Mouse (Mus musculus) embryonic fibroblast, embryonic 13.5 days (primary cell): Measurements from ENCODE around the gene Hoxb3.

Experiments
- CTCF ChIP-seq: IDR thresholded peaks from 2 replicates; pipeline ENCODE4 v1.5.1; 2011; ENCODE audit warnings: mild to moderate bottlenecking, control low read depth, low read length, moderate library complexity, borderline replicate concordance; ENCODE audit not compliant: insufficient read depth
- POLR2A ChIP-seq: IDR thresholded peaks from 2 replicates; pipeline ENCODE4 v1.6.1; 2011; ENCODE audit warnings: low read depth, mild to moderate bottlenecking, control low read depth, low read length, moderate library complexity

GRCm38 (mm10) chr11:96353522-96353841 is 30.4 kb downstream of the Hoxb3 start:
- TF ChIP-seq CTCF = no peak
- no peak for TF ChIP-seq POLR2A
